Mouse (Mus musculus): ENCODE measurements around the gene Ccdc155.

Ccdc155 gene

DNA sequence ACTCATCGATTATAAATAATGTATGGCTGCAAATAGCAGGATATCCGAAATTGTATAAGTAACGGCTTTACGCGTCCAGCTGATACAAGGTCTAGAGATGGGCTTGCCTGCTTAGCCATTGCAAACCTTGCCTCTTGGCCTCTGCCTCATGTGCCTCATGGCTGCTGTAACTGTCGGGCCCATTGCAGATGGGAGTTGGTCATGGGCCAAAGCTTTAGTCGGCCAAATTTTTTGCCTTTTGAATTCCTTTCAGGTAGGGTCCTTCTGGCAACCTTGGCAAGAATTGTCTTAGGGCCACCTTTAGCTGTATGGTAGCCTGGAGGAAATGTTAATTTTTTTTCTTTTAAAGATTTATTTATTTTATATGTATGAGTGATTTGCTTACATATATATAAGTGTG is 20.1 kb upstream of the Ccdc155 start:
- no peak for DNase-seq

GRCm38 (mm10) chr7:45221680-45222079 is 17.0 kb upstream of the Ccdc155 start:
- DNase-seq: no peak

DNA sequence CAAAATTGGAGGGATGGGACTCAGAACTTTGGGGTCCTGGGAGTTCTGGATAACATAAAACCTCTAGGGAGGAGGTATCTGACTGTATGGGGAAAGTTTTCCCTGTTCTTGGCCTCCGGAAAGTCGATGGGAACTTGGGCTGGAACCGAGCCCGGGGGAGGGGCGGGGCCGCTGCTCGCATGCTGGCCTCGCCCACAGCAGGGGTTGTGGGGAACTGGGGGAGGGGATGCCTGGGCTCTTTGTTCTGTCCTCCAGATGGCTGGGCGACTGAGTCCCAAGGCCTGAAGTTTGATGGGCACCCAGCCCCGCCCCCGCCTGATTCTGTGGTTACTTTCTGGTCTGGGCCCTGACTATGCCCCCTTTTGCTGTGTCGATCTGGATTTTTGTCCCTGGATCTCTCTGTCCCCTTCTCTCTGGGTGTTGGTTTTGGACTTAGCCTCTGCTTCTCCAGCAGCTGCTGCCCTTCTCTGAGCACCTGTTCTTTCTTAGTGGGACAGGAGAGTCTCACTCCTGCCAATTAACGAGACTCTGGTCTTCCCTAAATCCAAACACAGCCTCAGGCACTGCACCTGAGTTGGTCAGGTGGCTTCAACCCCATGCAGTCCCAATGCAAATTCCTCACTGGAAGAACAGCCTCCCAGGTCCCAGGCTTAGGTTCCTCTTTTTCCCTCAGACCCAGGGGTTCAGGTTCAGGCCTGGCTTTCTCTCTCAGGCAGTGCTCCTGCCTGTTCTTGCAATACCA is 11.9 kb upstream of the Ccdc155 start:
- peak in 1 of 2 experiments; percentile 51 for DNase-seq

- DNase-seq: no peak
Measured at GRCm38 (mm10) chr7:45215673-45216441, 11.2 kb upstream of the Ccdc155 start, which contains the start of gene Tead2. Gene Tead2 (plus strand): TSS chr7:45215753.

DNA sequence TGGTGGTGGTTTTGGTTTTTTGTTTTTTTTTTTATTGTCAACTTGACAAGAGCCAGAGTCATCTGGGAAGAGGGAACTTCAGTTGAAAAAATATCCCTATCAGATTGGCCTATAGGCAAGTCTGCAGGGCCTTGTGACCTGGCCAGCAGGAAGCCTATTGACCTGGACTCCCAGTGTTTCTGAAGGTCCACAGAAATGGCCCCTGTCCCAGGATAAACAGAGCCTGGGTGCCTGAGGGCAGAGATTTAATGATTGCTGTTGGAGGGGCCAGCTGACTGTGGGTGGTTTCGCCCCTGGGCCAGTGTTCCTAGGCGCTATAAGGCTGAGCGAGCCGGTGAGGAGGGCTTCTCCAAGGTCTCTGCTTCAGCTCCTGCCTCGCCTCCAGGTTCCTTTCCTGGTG is 9.0 kb upstream of the Ccdc155 start:
- no peak for DNase-seq

DNA sequence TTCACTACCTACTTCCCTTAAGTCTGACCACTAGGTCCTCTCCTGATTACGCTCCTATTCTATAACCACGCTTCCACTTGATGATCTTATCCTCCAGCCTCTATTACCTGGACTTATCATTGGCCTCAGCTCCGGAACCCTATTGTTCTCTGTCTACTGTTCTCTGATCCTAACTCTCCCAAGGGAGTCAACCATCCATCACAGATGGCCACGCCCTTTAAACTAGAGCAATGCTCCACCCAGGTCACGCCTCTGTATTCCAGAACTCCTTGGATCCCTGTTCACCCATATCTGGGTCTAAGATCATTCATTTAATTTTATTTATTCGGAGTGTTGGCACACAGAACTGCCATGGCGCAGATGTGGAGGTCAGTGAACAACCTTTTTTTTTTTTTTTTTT is 7.7 kb upstream of the Ccdc155 start:
- DNase-seq: no peak

DNA sequence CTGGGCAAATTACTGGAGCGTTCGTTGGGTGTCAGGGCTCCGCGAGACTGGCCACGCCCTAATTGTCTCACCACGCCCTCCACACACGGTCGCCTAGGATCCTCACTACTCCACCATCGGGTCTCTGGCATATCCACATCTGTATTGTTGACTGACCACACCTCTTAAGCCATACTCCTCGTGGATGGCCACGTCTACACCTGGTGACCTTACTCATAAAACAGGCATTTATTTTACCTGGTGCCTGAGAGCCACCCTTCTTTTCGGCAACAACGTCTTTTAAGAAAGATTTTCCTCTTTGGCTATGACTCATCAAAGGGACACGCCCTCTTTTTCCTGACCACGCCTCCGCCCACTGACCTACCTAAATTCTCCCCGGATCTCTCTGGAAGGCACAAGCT is 7.2 kb upstream of the Ccdc155 start, which contains the start of gene Dkkl1:
Gene Dkkl1 (minus strand): TSS at position 297 of the 401 bp plus-strand sequence.
- DNase-seq: no peak

- no peak for DNase-seq
Measured at GRCm38 (mm10) chr7:45211070-45211469, 6.4 kb upstream of the Ccdc155 start.

- no peak for DNase-seq
Measured at GRCm38 (mm10) chr7:45208260-45208659, 3.6 kb upstream of the Ccdc155 start.

GRCm38 (mm10) chr7:45202654-45203053 is 2.0 kb downstream of the Ccdc155 start:
- DNase-seq: no peak

GRCm38 (mm10) chr7:45198961-45199360 is 5.7 kb downstream of the Ccdc155 start:
- peak; percentile 32 to 40 for DNase-seq

DNA sequence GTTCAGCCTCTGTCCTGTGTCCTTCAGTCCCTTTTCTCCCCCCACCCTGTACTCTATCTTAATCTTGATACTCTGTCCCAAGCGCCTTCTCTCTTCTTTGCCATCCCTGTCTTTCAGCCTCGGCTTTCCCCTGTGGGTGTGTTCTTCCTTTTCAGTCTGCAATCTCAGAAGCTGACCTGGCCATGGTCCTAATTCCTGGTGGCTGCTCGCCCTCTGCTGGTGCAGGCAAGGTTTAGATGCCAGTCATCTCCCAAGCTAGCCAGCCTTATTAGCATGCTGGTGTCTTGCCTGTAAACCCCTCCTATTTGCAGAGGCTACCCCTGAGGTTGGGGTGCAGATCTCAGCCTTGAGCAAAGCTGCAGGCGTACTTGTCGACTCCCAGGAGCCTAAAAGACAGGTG is 6.3 kb downstream of the Ccdc155 start:
- peak; percentile 92 to 94 for DNase-seq

DNA sequence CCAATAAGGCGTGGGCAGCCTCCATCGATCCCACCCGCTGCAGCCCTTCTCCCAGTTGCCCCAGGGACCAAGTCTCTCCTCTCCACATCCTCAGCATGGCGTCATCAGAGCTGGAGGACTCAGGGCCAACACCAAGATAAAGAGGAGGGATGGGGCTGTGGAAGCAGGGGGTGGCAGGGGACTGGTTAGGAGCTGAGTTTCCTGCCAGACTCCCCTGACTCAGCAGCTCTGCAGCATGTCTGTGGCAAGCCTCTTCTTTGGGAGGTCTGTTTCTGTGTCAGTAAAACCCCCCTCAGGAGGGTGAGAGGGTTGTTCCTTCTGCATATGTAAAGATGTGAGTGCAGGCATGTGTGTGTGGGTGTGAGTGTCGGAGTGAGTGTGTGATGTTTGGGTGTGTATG is 7.7 kb downstream of the Ccdc155 start:
- peak in 1 of 2 experiments; percentile 33 for DNase-seq

GRCm38 (mm10) chr7:45196176-45196535 is 8.5 kb downstream of the Ccdc155 start:
- DNase-seq: peak in 1 of 2 experiments; percentile 40

DNA sequence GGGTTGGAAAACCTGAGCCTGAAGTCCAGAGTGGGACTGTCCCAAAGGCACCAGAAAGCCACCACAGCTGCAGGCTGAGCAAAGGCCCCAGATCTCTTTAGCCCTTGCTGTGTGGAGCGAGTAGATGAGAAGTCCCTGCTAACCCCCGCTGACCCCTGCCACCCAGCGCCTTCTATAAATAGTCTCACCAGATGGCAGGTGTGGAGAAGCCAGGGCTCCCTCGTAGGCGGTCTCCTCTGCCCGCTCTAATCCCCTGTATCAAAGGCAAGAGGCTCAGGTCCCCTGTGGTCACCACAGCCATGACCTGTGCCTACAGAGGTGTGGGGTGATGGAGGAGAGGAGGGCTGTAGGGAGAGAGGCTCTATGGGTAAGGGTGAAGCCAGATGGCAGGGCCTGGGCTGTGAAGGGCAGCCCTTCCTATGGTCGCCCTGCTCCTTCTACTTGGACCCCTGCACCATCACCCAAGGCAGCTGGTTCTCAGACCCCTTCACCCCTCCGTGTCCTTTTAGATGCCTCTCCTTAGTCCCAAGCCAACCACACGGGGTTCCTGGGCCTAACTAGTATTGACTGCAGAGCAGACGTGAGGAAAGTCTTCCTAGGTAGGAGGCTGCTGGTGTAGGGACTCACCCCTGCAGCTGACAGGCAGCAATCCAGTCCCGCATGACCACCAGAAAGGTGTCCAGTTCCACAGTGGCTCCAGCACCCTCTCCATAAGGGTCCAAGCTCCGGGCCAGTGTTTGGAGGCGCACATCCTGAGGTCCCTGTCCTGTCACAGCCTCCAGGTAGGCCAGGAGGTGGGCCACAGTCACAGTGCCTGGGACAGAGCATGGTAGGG is 9.1 kb downstream of the Ccdc155 start:
- peak; percentile 67 to 73 for DNase-seq

DNA sequence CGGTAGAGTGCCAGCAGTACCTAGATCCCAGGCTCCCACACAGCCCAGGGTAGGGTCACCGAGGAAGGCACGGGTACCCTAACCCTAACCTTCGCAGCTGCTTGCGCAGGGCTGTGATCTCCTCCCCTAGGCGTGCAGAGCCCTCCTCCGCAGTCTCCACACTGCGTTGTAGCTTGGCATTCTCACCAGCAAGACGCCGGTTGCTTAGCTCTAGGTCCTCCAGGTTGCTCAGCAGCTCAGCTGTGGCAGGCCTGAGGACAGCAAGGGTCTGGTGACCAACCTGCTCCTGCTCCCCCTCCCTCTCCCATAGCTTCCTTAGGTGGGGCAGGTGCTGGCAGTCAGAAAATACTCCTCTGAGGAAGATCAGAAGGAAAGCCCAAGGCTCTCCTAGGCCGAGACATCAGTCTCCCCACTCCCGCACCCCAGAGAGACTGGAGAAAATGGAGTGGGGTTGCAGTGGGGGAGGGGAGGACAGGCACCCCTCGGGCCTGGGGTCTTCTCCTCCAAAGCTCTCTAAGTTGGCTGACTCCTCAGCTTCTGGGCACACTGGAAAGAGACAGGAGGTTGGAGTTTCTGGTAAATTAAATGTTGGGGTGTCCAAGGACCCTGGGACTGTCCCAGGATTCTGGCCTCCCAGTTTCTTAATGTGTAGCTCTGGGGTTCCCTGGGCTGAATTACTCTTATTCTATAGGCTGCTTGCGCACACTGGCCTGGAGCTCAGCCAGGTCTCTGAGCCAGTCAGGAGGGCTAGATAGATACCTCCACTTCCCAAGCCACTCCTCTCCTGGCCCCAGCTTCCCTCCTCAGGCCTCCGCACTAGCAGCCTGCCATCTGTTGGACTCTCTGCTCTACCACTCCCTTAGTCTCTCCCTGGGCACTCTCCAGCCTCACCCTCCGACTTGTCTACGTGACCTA is 10.6 kb downstream of the Ccdc155 start:
- DNase-seq: peak; percentile 72 to 83

GRCm38 (mm10) chr7:45193406-45193805 is 11.3 kb downstream of the Ccdc155 start:
- DNase-seq: peak; percentile 74 to 76

GRCm38 (mm10) chr7:45192585-45193310 is 11.9 kb downstream of the Ccdc155 start:
- DNase-seq: peak in 1 of 2 experiments; percentile 53

- DNase-seq: peak; percentile 83 to 87
Measured at GRCm38 (mm10) chr7:45191803-45192363, 12.8 kb downstream of the Ccdc155 start.

DNA sequence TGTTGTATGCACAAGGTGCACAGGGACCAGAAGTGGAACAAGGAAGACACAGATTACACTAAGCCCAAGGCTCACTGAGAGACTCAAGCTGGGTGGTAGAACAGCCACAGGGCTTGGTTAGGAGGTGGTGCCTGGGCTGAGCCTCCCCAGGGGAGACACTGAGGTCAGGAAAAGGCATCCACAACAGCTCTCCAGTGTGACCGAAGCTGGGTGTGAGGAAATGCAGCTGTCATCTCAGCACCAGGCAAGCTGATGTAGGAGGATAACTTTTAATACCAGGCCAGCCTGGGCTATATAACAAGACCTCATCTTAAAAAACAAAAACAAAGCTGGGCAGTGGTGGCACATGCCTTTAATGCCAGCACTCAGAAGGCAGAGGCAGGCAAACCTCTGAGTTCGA is 13.5 kb downstream of the Ccdc155 start:
- peak in 1 of 2 experiments; percentile 19 for DNase-seq

DNA sequence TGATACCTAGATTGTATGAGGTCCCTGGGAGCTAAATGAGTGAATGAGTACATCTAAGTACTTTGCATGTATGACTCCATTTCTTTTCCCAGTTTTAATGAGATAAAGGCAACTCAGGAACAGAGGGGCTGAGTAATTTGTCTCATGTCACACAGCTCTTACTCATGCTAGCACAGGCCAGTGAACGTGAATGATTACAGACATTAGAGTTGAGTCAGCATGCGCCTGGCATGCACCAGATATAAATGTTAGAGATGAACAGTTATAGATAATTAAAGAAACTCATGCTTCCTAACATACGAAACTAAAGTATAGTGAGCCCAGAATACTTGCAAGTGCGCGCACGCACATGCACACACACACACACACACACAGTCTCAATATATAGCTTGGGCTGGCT is 14.5 kb downstream of the Ccdc155 start:
- DNase-seq: no peak

Data from cerebellum, postnatal 25 days (tissue).